Mouse (Mus musculus) splenic B cell, adult 2 months (primary cell): ENCODE measurements around the gene Glb1l3.
"Not testable (repeated sequence)": the region's sequence is repeated elsewhere in the genome, so short reads cannot be mapped to it uniquely, and the experiment has no call there.

ENCODE experiments used
- DNase-seq: peaks from one replicate; pipeline ENCODE4 v3.0.0-alpha.2; 2011; ENCODE audit warnings: low read depth, low spot score
- H3K27me3 ChIP-seq: 2 replicates; pipeline ENCODE4 v1.6.1; 2012; ENCODE audit warnings: mild to moderate bottlenecking, low read length, moderate library complexity, mixed read lengths; ENCODE audit not compliant: control insufficient read depth, poor library complexity, insufficient read depth, severe bottlenecking
- H3K36me3 ChIP-seq: 2 replicates; pipeline ENCODE4 v1.6.1; 2012; ENCODE audit warnings: mild to moderate bottlenecking, low read length, moderate library complexity, mixed read lengths; ENCODE audit not compliant: control insufficient read depth, poor library complexity, insufficient read depth, severe bottlenecking

Glb1l3 gene

GRCm38 (mm10) chr9:26860751-26861150, at the start of gene Glb1l3:
TSS of gene Glb1l3 (minus strand) at chr9:26860890.
- DNase-seq, result no peak
- Histone ChIP-seq H3K27me3 (no peaks in the 10 kb centered on the region), H3K36me3 (no peaks in the 10 kb centered on the region)

- DNase-seq, H3K36me3 ChIP-seq, H3K27me3 ChIP-seq: not testable (repeated sequence)
These were observed 9.2 kb upstream of the Glb1l3 start for GRCm38 (mm10) chr9:26869856-26870255.

- Histone ChIP-seq H3K27me3 (no peaks in the 10 kb centered on the region), H3K36me3 (no peaks in the 10 kb centered on the region)
These were observed 29.6 kb downstream of the Glb1l3 start for GRCm38 (mm10) chr9:26831089-26831488.

GRCm38 (mm10) chr9:26819942-26820341, 40.7 kb downstream of the Glb1l3 start:
- DNase-seq, result no peak
- Histone ChIP-seq H3K27me3 (no peaks in the 10 kb centered on the region), H3K36me3 (no peaks in the 10 kb centered on the region)

More at GRCm38 (mm10) chr9:26831089-26831488, 29.6 kb downstream of the Glb1l3 start:
- DNase-seq, result no peak

DNA sequence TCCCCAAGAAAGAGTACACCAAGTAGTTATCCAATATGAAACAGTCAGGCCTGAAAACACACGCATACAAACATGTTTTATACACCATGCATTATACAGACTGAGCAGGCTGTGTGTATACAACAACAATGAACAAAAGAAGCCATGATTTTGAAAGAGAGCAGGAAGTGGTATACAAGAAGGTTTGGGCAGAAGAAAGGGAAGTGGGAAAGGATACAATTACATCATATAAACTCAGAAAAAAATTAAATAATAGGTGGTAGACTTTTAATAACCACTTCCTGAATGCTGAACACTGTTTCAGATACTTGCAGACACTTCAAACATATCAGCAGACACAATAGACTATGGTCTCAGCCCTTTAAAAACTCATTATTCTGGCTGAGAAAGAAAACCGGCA, 52.0 kb downstream of the Glb1l3 start:
- no peak for DNase-seq
- H3K36me3 ChIP-seq, result no peaks in the 10 kb centered on the region
- no peaks in the 10 kb centered on the region for H3K27me3 ChIP-seq

- H3K27me3 ChIP-seq, result no peaks in the 10 kb centered on the region
- no peak for DNase-seq
- no peaks in the 10 kb centered on the region for H3K36me3 ChIP-seq
These were observed 54.6 kb downstream of the Glb1l3 start, which contains the start of gene Glb1l2 for GRCm38 (mm10) chr9:26805935-26806666. TSS of gene Glb1l2 (minus strand) at chr9:26806468.

DNA sequence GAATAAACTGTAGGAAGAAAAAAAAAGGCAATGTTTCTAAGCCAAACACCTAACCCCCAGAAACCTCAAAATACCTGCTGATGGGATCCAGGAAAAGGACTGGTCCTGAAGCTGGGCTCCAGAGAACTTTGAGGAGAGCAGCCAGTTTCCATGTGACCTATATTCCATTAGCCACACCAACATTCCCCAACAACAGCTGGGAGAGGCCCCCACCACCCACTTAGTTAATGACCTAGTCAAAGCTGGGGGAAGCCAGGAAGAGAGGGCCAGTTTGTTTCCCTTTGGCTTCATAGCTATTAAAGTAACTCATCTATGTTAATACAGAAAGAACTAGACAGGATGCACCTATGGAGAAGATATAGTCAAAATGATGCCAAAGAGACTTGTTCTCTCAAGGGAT, 56.4 kb downstream of the Glb1l3 start:
- no peaks in the 10 kb centered on the region for H3K27me3 ChIP-seq
- DNase-seq, result no peak
- no peaks in the 10 kb centered on the region for H3K36me3 ChIP-seq

DNA sequence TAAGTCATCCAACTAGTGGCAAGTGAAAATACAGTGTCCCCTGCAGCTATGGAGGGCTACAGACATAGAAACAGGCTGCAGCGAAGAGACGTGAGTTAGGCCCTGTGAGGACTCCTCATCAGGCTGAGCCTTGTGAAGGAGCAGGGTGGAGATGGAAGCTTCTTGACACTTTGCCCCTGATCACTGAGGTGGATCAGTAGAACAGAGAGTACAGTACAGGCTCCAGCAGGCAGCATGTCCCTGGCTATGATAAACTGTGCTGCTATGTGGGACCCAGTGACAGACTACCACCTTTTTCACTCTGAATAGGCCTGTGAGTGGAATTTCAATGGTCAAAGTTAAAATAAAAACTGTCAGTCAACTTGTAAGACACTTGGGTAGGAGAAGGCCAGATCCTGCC, 60.3 kb downstream of the Glb1l3 start:
- DNase-seq, result no peak
- Histone ChIP-seq H3K36me3 (no peaks in the 10 kb centered on the region), H3K27me3 (no peaks in the 10 kb centered on the region)

- no peak for DNase-seq
- Histone ChIP-seq H3K36me3 (no peaks in the 10 kb centered on the region), H3K27me3 (no peaks in the 10 kb centered on the region)
These were observed 62.0 kb downstream of the Glb1l3 start for GRCm38 (mm10) chr9:26798731-26799130.

DNA sequence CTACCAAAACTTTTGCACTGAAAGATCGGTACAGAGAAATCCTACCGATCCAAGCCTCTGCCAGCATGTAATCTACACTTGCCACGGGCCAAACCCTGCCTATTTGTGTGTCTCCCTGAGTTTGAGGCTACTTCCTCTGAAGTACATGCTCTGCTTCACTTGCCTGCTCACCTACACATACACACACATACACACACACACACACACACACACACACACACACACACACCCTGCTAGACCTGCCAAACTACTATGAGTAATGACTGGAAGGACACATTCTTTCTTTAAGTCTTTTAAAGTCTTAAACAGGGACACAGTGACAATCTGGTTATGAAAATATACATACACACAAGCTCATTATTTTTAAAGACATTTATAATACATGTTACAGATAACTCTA, 62.5 kb downstream of the Glb1l3 start:
- no peaks in the 10 kb centered on the region for H3K36me3 ChIP-seq
- no peaks in the 10 kb centered on the region for H3K27me3 ChIP-seq
- DNase-seq, result no peak

DNA sequence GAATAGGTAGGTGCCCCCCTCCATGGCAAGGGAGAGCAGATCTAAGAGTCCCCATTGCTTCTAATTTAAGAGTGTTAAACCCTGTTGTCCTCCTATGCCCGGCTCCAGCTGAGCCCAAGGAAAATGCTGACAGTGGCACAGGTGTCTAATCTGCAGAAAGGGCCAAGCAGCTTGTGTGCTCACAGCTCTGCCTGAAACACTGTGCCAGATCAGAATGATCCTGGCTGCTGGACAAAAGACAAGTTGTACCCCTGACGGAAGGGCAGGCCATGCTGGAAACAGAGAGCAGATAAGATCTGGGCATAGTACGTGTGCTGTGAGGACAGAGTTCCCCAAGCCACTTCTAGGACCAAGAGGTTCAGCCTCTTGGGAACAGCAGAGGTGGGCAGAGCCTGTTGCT, 67.9 kb downstream of the Glb1l3 start:
- Histone ChIP-seq H3K36me3 (no peaks in the 10 kb centered on the region), H3K27me3 (no peaks in the 10 kb centered on the region)
- DNase-seq, result no peak

- no peaks in the 10 kb centered on the region for H3K27me3 ChIP-seq
- no peak for DNase-seq
- no peaks in the 10 kb centered on the region for H3K36me3 ChIP-seq
These were observed 77.2 kb downstream of the Glb1l3 start for GRCm38 (mm10) chr9:26783414-26783975.

DNA sequence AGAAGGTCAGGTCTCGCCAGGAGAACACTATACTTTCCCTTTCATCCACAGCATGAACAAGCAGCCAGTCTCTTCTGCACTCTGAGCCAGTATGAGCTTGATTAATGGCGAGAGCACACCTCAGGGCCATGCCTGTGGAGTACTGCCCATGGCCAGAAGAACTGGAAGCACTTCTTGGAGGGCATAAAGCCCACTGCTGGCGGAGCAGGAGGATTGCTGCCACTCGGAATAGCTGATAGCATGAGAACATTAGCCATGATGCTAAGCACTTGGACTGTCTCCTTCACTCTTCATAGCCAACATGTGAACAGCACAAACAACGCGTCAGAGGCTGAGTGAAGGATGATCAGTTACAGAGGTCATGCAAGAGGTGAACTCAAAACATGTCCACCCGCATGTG, 82.3 kb downstream of the Glb1l3 start:
- Histone ChIP-seq H3K36me3 (no peaks in the 10 kb centered on the region), H3K27me3 (no peaks in the 10 kb centered on the region)
- DNase-seq, result no peak

DNA sequence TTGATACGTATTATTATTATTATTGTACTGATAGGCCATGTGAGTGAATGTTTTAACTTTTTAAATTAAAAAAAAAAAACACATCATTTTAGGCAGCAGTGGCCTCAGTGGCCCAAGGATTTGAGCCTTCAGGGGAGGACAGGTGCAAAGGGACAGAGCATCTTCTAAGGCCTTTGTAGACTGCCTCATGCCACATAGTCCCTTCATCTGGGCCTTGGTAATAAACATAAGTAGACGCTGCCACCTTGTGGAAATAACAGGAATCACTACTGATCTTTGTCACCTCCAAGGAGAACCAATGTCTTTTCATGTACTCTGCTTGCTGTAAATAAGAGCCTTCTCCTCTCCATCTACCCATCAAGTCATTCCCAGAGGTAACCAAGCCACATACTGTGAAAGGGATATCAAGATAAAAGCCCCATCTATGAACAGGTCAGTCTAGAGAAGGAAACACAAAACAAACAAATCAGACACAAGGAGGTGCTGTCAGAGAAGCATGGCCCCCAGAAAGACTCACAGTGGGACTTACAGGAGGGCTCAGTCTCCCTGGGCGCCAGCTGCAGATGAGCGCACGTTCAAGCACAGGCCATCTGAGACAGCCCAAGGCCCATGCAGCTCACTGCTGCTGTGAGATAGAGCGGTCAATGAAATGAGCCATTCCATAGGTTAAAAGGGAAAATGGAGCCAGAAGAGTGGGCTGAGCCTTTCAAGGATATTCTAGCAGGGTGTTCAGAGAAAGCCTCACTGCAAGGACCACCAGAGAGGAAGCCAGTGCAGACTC, 84.4 kb downstream of the Glb1l3 start:
- H3K27me3 ChIP-seq, result no peaks in the 10 kb centered on the region
- H3K36me3 ChIP-seq, result no peaks in the 10 kb centered on the region
- DNase-seq, result peak; percentile 25

GRCm38 (mm10) chr9:26775700-26776099, 85.0 kb downstream of the Glb1l3 start:
- no peaks in the 10 kb centered on the region for H3K36me3 ChIP-seq
- DNase-seq, result no peak
- H3K27me3 ChIP-seq, result no peaks in the 10 kb centered on the region
